Mouse (Mus musculus): ENCODE measurements at regions not wholly inside any gene's neighbourhood (a gene's known extent, or its start where the extent isn't known, plus 50 kb on each side); places are given as distances from the start of the nearest gene placed in this dataset.

- TF ChIP-seq CTCF (IDR thresholded peaks at IDR 0.05; ENCODE audit: low read depth) (no peak), EP300 (optimal IDR thresholded peaks at IDR 0.05) (no peak)
Observed at GRCm38 (mm10) chr8:26884350-26884749, 92.8 kb upstream of the Zfp703 start.
